Mouse (Mus musculus) lung, postnatal 0 days (tissue): ENCODE results near the gene Myh14.

ENCODE experiments used
- CTCF ChIP-seq: IDR thresholded peaks from 2 replicates; pipeline ENCODE4 v1.5.1; 2016; ENCODE audit warnings: antibody characterized with exemption, mild to moderate bottlenecking
- EP300 ChIP-seq: IDR thresholded peaks from 2 replicates; pipeline ENCODE4 v1.6.1; 2016; ENCODE audit warnings: antibody characterized with exemption, mild to moderate bottlenecking, control low read depth

DNA sequence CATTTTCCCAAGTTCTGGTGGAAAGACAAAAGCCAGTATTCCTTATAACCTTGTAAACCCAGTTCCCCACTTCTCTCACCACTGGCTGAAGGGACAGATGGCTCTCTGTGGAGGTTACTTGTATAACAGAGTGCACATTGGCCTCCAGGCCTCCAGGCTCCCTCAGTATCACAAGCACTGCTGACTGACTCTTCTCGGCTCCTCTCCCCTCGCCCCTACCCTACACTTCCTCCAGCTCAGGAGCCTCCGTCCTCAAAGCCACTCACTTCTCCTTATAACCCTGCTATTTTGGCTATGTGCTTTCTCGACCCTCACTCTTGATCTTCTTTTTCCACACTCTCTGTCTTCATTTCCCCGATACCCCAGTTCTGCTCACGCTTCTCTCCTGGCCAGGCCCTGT lies 105.2 kb downstream of the Myh14 start:
- TF ChIP-seq CTCF (no peak), EP300 (no peak)
